Mouse (Mus musculus) ES-E14 (cell line): Measurements from ENCODE around the gene Mamdc4.

Experiments
- HCFC1 ChIP-seq: IDR thresholded peaks from 2 replicates; pipeline ENCODE4 v1.6.1; 2012; ENCODE audit warnings: low read length, inconsistent platforms, borderline replicate concordance; ENCODE audit not compliant: insufficient read depth
- MAFK ChIP-seq: IDR thresholded peaks from 2 replicates; pipeline ENCODE4 v1.6.1; 2014; ENCODE audit warnings: mild to moderate bottlenecking, low read depth, low read length, inconsistent platforms; ENCODE audit not compliant: insufficient read depth
- ZC3H11A ChIP-seq: IDR thresholded peaks from 2 replicates; pipeline ENCODE4 v1.6.1; 2012; ENCODE audit warnings: low read depth, mild to moderate bottlenecking, inconsistent platforms, low read length, borderline replicate concordance
- ZNF384 ChIP-seq: IDR thresholded peaks from 2 replicates; pipeline ENCODE4 v1.6.1; 2012; ENCODE audit warnings: low read depth, low read length, inconsistent platforms

- TF ChIP-seq HCFC1, result no peak
- no peak for TF ChIP-seq ZNF384
- TF ChIP-seq MAFK, result no peak
- TF ChIP-seq ZC3H11A, result no peak
Observed at GRCm38 (mm10) chr2:25558774-25559173, 15.9 kb downstream of the Mamdc4 start.
